Mouse (Mus musculus) testis, adult 2 months (tissue): Measurements from ENCODE around the gene Epb41. TPM values are rescaled to one million over a fixed set of nuclear protein-coding genes. Genes with fewer than 3 reads are reported as not detected.

Source experiments
- H3K27ac ChIP-seq: fragments of 200-500 bp; 2 replicates; pipeline ENCODE4 v1.5.1; 2012; ENCODE audit warnings: low read depth, low read length; ENCODE audit not compliant: control insufficient read depth, insufficient read depth
- H3K27me3 ChIP-seq: fragments of 200-500 bp; 2 replicates; pipeline ENCODE4 v1.6.1; 2012; ENCODE audit warnings: mild to moderate bottlenecking, low read length, moderate library complexity; ENCODE audit not compliant: control insufficient read depth, insufficient read depth
- H3K36me3 ChIP-seq: fragments of 200-500 bp; 2 replicates; pipeline ENCODE4 v1.6.1; 2012; ENCODE audit warnings: mild to moderate bottlenecking, low read length; ENCODE audit not compliant: control insufficient read depth, insufficient read depth
- H3K4me1 ChIP-seq: fragments of 200-500 bp; 2 replicates; pipeline ENCODE4 v1.6.1; 2012; ENCODE audit warnings: low read length; ENCODE audit not compliant: control insufficient read depth, insufficient read depth
- H3K4me3 ChIP-seq: fragments of 200-500 bp; 2 replicates; pipeline ENCODE4 v1.5.1; 2012; ENCODE audit warnings: low read depth, mild to moderate bottlenecking, low read length, moderate library complexity, mixed read lengths; ENCODE audit not compliant: control insufficient read depth
- CTCF ChIP-seq: fragments of 200-500 bp; IDR thresholded peaks from 2 replicates; pipeline ENCODE4 v1.5.1; 2012; ENCODE audit warnings: low read depth, mild to moderate bottlenecking, inconsistent platforms, low read length, moderate library complexity; ENCODE audit not compliant: control insufficient read depth, insufficient read depth, insufficient replicate concordance
- POLR2A ChIP-seq: fragments of 200-500 bp; IDR thresholded peaks from 2 replicates; pipeline ENCODE4 v1.6.1; 2012; ENCODE audit warnings: low read depth, mild to moderate bottlenecking, inconsistent platforms, low read length, moderate library complexity; ENCODE audit not compliant: control insufficient read depth
- polyA plus RNA-seq: library from polyadenylated mRNA; depleted of rRNA; stranded (reverse); fragments of >200 nt; gene quantifications from 2 replicates; pipeline ENCODE4 v1.2.3, GENCODE M21; 2012; rRNA removed

Epb41 gene
- polyA plus RNA-seq, 1 experiment: 8.7 TPM

DNA sequence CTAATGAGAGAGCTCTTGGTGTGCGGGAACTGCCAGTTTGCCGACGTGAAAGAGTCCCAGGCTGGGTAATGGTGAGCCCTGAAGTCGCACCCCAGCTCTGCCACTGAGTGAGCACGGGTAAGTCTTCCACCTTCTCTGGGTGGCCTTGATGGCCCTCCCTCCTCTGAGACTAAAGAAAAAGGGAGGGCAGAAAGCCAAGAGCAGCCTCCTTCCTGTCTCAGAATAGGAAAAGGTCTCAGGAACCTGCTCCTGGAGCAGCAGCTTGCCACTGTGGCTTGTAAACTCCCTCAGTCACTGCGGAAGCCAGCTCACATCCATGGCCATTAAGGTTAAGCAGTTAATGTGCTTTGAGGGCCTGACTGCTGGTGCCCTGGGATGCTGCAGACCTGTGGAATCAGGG, 189.7 kb downstream of the Epb41 start:
- peaks cover 4% of the 10 kb centered on the region for H3K36me3 ChIP-seq
- H3K4me1 ChIP-seq: peaks cover 3% of the 10 kb centered on the region
- no peak for TF ChIP-seq CTCF
- TF ChIP-seq POLR2A: no peak
- no peak overlapping the region for H3K4me3 ChIP-seq
- no peaks in the 10 kb centered on the region for H3K27me3 ChIP-seq
- no peak overlapping the region for H3K27ac ChIP-seq

DNA sequence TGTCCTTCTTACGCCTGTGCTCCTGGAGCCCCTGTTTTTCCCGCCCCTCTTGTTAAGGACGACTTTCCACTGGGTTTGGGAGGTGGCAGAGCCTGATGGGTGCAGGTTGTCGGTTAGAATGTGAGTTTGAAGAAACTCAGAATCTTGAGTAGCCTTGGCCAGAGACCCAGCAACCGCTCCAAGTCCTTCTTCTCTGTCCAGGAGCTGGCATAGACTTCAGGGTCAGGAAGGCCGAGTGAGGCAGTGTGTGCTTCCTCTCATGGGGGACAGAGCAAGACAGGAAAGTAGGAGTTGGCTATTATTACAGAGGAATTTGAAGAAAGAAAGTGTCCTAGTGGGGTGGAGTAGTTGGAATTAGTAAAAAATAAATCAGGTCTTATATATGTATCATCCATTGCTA, 191.6 kb downstream of the Epb41 start:
- Histone ChIP-seq H3K4me1 (peaks cover 3% of the 10 kb centered on the region), H3K27me3 (no peaks in the 10 kb centered on the region), H3K4me3 (no peak overlapping the region), H3K36me3 (peaks cover 2% of the 10 kb centered on the region), H3K27ac (peak overlapping the region; percentile 57; the same call in 1 of the 2 replicates)
- TF ChIP-seq POLR2A: no peak
- no peak for TF ChIP-seq CTCF

DNA sequence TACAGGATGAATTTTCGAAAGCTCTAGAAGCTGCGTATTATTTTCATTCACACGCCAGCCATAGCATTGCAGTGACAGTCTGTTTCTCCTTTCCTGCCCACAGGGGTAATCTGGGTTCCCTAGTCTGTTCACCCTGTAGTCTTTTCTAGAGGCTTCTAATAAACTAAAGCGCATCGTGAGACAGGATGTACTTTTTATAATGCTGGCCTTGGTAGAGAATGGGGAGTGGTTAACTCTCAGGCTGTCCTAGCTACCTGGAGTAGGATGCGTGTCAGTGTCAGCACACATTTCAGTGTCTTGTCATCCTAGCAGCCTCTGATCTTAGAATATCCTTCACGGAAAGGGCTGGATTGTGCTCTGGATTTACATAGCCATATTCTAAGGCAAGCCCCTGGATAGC, 193.8 kb downstream of the Epb41 start:
- Histone ChIP-seq H3K27ac (no peak overlapping the region), H3K4me1 (peaks cover 3% of the 10 kb centered on the region), H3K36me3 (peaks cover 2% of the 10 kb centered on the region), H3K4me3 (no peak overlapping the region), H3K27me3 (no peaks in the 10 kb centered on the region)
- TF ChIP-seq POLR2A (no peak), CTCF (no peak)

DNA sequence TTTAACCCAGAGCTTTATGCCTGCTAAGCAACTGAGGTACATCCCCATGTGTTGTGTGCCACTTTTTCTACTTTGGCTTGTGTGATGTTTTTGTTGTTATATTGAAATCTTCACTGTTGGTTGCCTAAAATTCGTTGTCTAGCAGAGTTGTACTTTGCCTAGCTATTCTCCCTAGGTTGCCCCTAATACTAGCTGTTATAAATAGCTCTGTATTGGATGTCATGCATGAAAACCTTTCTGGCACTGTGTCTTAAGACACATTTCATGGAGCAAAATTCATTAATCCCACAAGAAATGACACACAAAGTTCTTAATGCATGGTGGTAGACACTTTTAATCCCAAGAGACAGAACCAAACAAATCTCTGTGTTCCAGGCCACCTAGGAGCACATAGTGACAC, 195.4 kb downstream of the Epb41 start:
- Histone ChIP-seq H3K4me3 (no peak overlapping the region), H3K27ac (no peak overlapping the region), H3K4me1 (peaks cover 5% of the 10 kb centered on the region), H3K27me3 (no peaks in the 10 kb centered on the region), H3K36me3 (no peaks in the 10 kb centered on the region; the same call in 1 of the 2 replicates)
- no peak for TF ChIP-seq CTCF
- TF ChIP-seq POLR2A: no peak

DNA sequence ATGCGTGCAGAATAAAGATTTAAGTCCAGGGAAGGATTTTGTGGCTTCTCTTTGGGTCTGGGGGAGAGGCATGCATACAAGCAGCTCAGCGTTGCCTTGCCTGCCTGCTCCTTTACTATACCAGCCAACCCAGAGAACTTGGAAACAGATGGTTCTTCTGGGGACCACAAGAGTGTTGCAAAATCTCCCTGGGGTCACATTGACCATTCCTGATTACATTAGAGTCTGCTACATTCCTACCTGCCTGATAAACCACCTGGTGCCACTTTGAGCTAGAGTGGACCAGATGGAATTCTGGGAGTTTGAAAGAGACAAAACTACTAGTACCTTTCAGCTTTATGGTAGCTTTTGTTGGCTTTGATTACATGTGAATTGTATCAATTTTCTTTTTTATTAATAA, 198.3 kb downstream of the Epb41 start:
- H3K27me3 ChIP-seq: no peaks in the 10 kb centered on the region
- no peak for TF ChIP-seq CTCF
- no peak for TF ChIP-seq POLR2A
- peaks cover 5% of the 10 kb centered on the region; the same call in 1 of the 2 replicates for H3K4me1 ChIP-seq
- H3K36me3 ChIP-seq: no peaks in the 10 kb centered on the region
- H3K27ac ChIP-seq: no peak overlapping the region
- H3K4me3 ChIP-seq: no peak overlapping the region

DNA sequence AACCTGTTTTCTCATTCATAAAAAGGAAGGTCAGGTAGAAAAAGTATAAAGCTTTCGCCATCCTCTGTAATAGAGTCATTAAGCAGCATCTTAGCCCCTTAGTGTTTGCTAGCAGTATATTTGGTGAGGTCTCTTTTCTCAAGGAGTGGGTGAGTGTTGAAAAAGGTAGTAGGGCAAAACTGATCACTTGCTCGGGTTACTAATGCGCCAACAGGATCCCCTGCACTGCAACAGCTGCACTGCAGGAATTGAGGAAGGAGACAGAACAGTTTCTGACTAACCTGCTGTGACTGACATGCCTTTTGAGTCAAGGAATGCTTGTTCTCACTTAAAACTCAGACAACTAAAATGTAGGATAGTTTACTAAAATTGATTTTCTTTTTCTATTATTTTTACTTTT, 199.9 kb downstream of the Epb41 start:
- no peaks in the 10 kb centered on the region for H3K27me3 ChIP-seq
- TF ChIP-seq CTCF: no peak
- TF ChIP-seq POLR2A: no peak
- H3K27ac ChIP-seq: no peak overlapping the region
- H3K4me3 ChIP-seq: no peak overlapping the region; the same call in 1 of the 2 replicates
- H3K4me1 ChIP-seq: peaks cover 5% of the 10 kb centered on the region; the same call in 1 of the 2 replicates
- no peaks in the 10 kb centered on the region for H3K36me3 ChIP-seq

DNA sequence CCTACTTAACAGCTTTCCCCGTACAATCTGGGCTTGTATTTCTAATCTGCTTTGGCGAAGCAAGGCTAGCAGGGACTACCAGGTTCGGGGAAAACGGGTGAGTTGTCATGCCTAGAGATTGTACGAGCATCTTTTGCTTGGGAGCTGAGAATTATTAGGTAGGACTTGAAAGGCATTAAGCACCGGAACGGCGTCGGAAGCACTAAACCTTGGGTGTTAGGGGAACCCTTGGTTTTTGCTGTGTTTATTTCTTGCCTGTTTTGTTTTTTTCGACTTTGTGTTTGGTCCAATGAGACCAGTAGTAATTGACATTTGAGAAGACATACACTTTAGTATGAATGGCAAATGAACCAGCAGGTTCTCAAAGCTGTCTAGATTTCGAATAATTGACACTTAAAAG, 200.6 kb downstream of the Epb41 start:
- TF ChIP-seq CTCF (no peak), POLR2A (no peak)
- Histone ChIP-seq H3K27ac (peak overlapping the region; percentile 87), H3K36me3 (no peaks in the 10 kb centered on the region), H3K4me3 (peak overlapping the region; percentile 98), H3K4me1 (peaks cover 5% of the 10 kb centered on the region; the same call in 1 of the 2 replicates), H3K27me3 (no peaks in the 10 kb centered on the region)

DNA sequence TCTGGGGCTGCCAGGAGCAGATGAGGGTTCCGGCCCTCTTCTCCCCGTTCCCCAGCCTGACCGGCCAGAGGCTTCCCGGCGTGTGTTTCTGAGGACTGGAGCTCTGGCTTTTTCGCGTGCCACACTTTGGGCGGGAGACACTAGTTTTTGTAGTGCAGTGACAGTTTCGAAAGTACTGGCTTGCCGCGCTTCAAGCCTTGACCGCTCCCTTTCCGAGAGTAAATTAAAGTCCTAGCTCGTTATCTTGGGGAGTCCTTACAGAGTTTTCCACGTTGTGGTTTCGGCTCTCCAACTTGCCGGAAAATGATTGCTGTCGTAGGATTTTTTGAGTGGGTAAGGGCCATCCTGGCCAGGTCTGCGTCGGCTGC, 201.0 kb downstream of the Epb41 start:
- Histone ChIP-seq H3K4me3 (peak overlapping the region; percentile 98), H3K36me3 (no peaks in the 10 kb centered on the region), H3K4me1 (peaks cover 5% of the 10 kb centered on the region; the same call in 1 of the 2 replicates), H3K27me3 (no peaks in the 10 kb centered on the region), H3K27ac (peak overlapping the region; percentile 87)
- TF ChIP-seq CTCF: no peak
- no peak for TF ChIP-seq POLR2A

Other genes starting within 250 kb of the Epb41 start
- gene Ptpru, start 237.0 kb downstream of the Epb41 start, polyA plus RNA-seq: 2.5 and 3.1 TPM in 2 replicates
- gene Mecr, start 231.9 kb downstream of the Epb41 start, polyA plus RNA-seq: 17.2 and 19.3 TPM in 2 replicates
- 41.6 and 44.1 TPM in 2 replicates for gene Srsf4, start 201.7 kb downstream of the Epb41 start, polyA plus RNA-seq
- gene Tmem200b, start 153.6 kb downstream of the Epb41 start, polyA plus RNA-seq: 11.2 and 13.3 TPM in 2 replicates
- gene Gm10300, start 624 bp downstream of the Epb41 start, polyA plus RNA-seq: not detected in 2 replicates
- 0.61 and 0.83 TPM in 2 replicates for gene Oprd1, start 69.2 kb upstream of the Epb41 start, polyA plus RNA-seq
- gene Ythdf2, start 137.0 kb upstream of the Epb41 start, polyA plus RNA-seq: 11.9 and 14.5 TPM in 2 replicates
- gene Gmeb1, start 186.3 kb upstream of the Epb41 start, polyA plus RNA-seq: 13.7 and 14.1 TPM in 2 replicates
- 37.0 and 38.5 TPM in 2 replicates for gene Taf12, start 199.1 kb upstream of the Epb41 start, polyA plus RNA-seq
- 24.9 and 31.4 TPM in 2 replicates for gene Rab42, start 228.1 kb upstream of the Epb41 start, polyA plus RNA-seq